Mouse (Mus musculus) ZHBTc4 (cell line): ENCODE measurements around the gene Tspan8.
A peak's percentile ranks its signal among the peaks of the same experiment; 100 is the strongest.

Source experiments
- DNase-seq: peaks from one replicate; pipeline ENCODE4 v3.0.0-alpha.2; 2011; ENCODE audit warnings: low read depth, low spot score

Gene Tspan8

DNA sequence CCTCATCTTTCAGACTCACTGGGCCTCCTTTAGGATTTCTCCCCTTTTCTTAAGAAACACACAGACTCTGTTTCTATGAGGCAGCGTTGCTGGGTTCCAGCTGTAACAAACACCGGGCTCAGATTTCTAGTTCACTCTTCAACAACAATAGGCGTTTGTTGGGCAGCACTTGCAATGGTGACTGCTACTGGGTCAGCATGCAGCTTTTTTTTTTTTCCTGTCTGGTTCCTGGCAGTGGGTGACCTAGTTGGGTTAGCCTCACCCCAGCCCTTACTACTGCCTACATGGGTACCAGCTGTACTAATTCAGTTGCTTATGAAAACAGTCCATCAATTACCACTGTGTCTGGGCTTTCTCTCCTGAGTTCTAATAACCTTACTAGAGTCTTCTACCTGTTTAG is 14.1 kb downstream of the Tspan8 start:
- DNase-seq, result no peak

DNA sequence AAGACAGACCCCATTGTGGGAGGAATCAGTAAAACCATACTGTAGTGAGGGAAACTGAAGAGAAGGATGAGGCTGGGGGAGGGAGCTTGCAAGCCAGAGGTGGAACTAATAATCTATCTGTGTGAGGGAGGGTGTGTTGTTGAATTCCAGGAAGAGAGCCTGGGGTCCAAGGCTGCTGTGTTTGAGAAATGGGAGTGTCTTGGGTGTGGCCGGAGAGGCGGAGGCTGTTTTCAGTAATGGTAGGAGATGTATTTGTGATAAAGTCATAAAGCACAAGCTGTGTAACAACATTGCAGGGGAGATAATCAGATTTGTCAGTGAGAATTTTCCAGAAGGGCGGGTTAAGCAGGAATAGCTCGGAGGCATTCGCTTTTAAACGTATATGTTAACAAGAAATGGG is 17.4 kb downstream of the Tspan8 start:
- peak; percentile 12 for DNase-seq

DNA sequence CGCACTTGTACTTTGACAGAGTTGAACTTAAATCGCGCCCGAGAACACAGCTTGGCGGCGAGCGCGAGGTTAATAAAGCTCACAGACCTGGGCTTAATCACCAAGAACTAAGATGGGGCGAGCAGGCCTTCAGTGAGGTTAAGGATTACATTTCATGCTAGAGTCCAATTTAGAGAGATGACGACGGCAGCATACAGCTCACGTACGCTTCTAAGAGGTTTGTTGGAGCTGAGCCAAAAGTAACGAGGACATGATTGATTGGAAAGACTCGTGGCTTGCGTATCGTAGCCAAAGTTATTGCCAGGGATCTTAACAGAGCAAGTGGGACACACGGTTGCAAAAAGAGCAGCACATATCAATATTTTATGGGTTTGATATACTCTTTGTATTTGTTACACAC is 30.3 kb downstream of the Tspan8 start:
- no peak for DNase-seq

- no peak for DNase-seq
Observed at GRCm38 (mm10) chr10:115848511-115848910, 31.9 kb downstream of the Tspan8 start.

DNA sequence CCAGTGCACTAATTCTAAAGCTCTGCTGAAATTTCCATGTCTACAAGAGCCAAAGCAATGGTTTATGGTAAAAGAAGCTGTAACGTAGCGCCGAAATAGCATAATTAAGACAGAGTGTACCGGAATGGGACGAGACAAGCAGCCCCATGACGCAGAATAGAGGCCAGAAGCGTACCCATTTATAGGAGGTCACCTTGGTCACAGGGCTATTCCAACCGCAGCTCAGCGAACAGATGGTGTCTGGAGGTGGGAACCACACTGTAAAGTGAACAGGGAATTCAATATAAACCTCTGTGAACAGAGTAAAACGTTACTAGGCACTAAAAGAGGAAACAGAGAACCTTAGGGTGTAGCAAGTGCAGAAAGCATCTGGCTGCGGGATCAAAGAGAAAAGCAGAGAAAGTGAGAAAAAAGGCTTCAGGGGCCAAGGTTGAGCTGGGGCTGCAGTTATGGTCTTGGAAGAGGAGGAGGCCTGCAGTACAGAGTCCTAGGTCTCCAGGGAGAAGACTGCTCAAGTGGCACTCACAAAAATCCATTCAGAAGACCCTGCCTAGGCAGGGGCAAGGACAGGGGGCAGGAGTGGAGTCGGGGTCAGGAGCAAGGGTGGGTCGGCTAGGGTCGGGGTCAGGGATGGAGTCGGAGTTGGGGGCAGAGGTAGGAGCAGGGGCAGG is 43.7 kb downstream of the Tspan8 start:
- no peak for DNase-seq

DNA sequence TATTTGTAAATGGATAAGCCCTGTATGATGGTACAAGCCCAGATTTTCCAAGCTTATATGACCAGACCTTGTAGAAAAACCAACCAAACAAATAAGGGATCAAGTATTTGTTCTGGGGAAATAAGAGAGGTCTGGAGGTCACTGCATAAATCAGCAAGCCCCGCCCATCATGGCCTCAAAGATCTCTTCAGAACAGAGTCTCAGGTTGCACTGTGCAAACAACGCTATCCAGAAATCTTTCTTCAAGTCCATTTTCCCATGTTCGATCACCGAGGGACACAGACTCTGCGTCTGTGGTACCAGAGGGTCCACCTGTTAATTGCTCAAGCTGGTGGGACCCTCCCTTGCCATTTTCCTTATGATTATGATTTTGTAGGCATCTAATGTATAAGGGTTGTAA is 45.3 kb downstream of the Tspan8 start:
- no peak for DNase-seq

- DNase-seq, result no peak
Observed at GRCm38 (mm10) chr10:115882757-115883156, 66.1 kb downstream of the Tspan8 start.

DNA sequence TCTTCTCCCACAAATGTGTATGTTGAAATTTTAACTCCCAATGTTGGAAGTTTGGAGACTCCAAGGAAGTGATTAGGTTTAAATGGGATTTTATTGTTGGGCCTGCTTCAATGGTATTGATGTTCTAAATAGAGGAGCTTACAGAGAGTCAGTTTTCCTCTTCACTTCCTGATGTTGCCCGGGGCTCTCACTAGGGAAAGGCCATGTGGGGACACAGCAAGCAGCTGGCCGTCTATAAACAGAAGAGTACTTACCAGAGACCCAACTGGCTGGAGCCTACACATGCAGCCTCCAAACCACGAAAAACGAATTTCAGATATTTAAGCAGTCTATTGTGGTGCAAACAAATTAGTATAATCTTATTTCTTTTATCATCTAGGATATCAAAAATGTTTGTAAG is 75.3 kb downstream of the Tspan8 start:
- DNase-seq, result no peak

GRCm38 (mm10) chr10:115892973-115893372 is 76.3 kb downstream of the Tspan8 start:
- DNase-seq, result no peak

- no peak for DNase-seq
Observed at GRCm38 (mm10) chr10:115894045-115894444, 77.4 kb downstream of the Tspan8 start.

DNA sequence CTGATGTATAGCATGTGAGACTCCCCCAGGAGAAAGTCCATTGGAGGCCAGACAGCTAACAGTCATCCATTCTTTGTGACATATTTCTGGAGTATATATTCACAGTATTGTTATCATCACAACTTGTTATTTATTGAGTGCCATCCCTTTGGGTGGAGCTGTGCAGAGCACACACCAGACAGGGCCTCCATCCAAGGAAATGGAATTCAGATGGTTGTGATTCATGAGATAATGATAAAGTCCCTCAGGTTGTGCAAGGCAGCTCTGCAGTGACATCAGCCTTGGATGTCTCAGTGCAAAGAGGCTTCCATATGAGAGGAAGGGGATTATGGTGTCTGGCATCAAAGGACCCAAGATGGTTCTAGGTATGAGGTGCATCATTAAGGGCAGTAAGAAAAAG is 80.1 kb downstream of the Tspan8 start:
- no peak for DNase-seq

- DNase-seq, result no peak
Observed at GRCm38 (mm10) chr10:115897235-115897634, 80.6 kb downstream of the Tspan8 start.
